Mouse (Mus musculus): ENCODE data around the gene Dop1a.

DNA sequence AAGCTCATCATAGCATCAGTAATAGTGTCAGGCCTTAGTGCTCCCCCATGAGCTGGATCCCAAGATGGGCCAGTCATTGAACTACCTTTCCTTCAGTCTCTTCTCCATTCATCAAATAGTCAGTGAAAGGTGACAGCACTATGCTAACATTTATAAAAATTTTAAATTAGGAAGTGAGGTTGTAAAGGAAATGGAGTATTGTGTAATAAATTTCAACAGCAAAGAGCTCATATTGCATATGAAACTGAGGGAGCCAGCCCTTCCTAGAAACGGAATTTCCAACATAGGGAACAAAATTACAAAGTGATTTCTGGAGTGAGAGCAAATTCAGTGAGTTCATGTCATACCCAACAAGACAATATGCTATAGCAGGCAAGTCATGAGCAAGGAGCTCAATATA, 77.6 kb downstream of the Dop1a start:
- TF ChIP-seq POLR2A (IDR thresholded peaks at IDR 0.05; ENCODE audit: extremely low read depth, insufficient read depth, low read length) (no peak), CTCF (IDR thresholded peaks at IDR 0.05; ENCODE audit: extremely low read depth, insufficient read depth, low read length) (no peak)

Measured in cortical plate, adult 2 months (tissue).